Mouse (Mus musculus): ENCODE data around the gene Adcy5. TPM values are rescaled to one million over a fixed set of nuclear protein-coding genes. Genes with fewer than 3 reads are reported as not detected.

Gene Adcy5
- polyA plus RNA-seq, 1 experiment from 2014 or later: 9.0 TPM

DNA sequence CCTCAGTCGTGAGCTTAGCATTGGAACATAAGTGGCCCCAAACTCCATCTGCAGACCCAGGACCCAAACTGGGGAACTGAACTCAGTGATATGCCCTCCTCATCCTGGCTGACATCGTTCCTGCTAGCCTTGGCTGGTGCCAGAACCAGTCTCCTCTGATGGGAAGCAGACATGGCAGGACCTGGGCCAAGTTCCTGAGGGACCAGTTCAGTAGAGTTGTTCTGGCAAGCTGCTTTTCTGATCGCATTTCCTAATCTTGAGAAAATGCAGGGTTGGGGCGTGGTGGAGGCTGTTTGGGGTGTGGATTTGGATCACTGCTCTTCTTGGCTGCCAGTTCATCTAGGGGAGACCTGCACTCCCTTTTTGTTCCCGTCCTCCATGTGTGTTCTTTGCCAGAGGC is 143.1 kb downstream of the Adcy5 start:
- 87% methylated on average over 5 of the region's 5 CpGs for WGBS
- Histone ChIP-seq H3K4me2 (replicated peaks) (no peak overlapping the region), H3K9me3 (ENCODE audit: control insufficient read depth, low read length) (no peaks in the 10 kb centered on the region), H3K4me3 (replicated peaks; ENCODE audit: low read length) (no peak overlapping the region), H3K27me3 (ENCODE audit: control insufficient read depth, insufficient read depth, low read length) (no peaks in the 10 kb centered on the region), H3K27ac (no peak overlapping the region), H3K36me3 (replicated peaks; ENCODE audit: control insufficient read depth, insufficient read depth) (peaks cover 39% of the 10 kb centered on the region; the same call in 1 of the 2 replicates), H3K9ac (no peak overlapping the region), H3K4me1 (replicated peaks; ENCODE audit: control insufficient read depth, insufficient read depth, low read length) (no peaks in the 10 kb centered on the region)
- DNase-seq (ENCODE audit: low spot score) (no peak), ATAC-seq (ENCODE audit: low FRiP score) (no peak)

- Histone ChIP-seq H3K27ac (no peak overlapping the region), H3K36me3 (replicated peaks; ENCODE audit: control insufficient read depth, insufficient read depth) (peaks cover 50% of the 10 kb centered on the region), H3K4me3 (replicated peaks; ENCODE audit: low read length) (no peak overlapping the region), H3K4me2 (replicated peaks) (no peak overlapping the region), H3K4me1 (replicated peaks; ENCODE audit: control insufficient read depth, insufficient read depth, low read length) (no peaks in the 10 kb centered on the region), H3K9me3 (ENCODE audit: control insufficient read depth, low read length) (no peaks in the 10 kb centered on the region), H3K9ac (no peak overlapping the region), H3K27me3 (ENCODE audit: control insufficient read depth, insufficient read depth, low read length) (no peaks in the 10 kb centered on the region)
- no peak for DNase-seq (ENCODE audit: low spot score)
- no peak for ATAC-seq (ENCODE audit: low FRiP score)
- 93% methylated on average over 6 of the region's 6 CpGs for WGBS
Measured at GRCm38 (mm10) chr16:35300156-35300555, 145.5 kb downstream of the Adcy5 start.

- Histone ChIP-seq H3K4me2 (replicated peaks) (no peak overlapping the region), H3K36me3 (replicated peaks; ENCODE audit: control insufficient read depth, insufficient read depth) (peaks cover 51% of the 10 kb centered on the region), H3K9ac (no peak overlapping the region), H3K4me3 (replicated peaks; ENCODE audit: low read length) (no peak overlapping the region), H3K9me3 (ENCODE audit: control insufficient read depth, low read length) (no peaks in the 10 kb centered on the region), H3K27me3 (ENCODE audit: control insufficient read depth, insufficient read depth, low read length) (no peaks in the 10 kb centered on the region), H3K27ac (no peak overlapping the region), H3K4me1 (replicated peaks; ENCODE audit: control insufficient read depth, insufficient read depth, low read length) (no peaks in the 10 kb centered on the region)
- ATAC-seq (ENCODE audit: low FRiP score) (no peak), DNase-seq (ENCODE audit: low spot score) (no peak)
- 53% methylated on average over 7 of the region's 7 CpGs for WGBS
Measured at GRCm38 (mm10) chr16:35302441-35303280, 148.0 kb downstream of the Adcy5 start.

DNA sequence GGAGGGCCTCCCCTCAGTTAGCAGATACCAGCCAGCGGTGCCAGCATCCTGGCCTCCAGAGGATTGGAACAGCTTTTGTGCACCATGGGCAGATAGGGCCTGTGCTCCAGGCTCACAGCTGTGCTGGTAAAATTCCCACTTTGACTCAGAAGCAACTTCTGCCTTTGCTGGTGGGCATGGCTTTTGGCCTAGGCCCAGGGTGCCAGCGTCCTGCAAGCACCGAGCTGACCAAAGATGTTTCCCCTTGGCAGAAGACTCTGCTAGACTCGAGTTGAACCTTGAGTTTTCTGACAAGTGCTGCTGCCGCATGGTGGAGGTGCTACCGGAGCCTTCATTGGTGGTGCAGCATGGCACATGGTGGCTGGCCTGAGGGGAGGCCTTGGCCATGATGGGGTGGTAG is 149.0 kb downstream of the Adcy5 start:
- H3K36me3 ChIP-seq (replicated peaks; ENCODE audit: control insufficient read depth, insufficient read depth): peaks cover 47% of the 10 kb centered on the region
- no peak for DNase-seq (ENCODE audit: low spot score)
- no peaks in the 10 kb centered on the region for H3K9me3 ChIP-seq (ENCODE audit: control insufficient read depth, low read length)
- H3K27ac ChIP-seq: no peak overlapping the region
- H3K4me2 ChIP-seq (replicated peaks): no peak overlapping the region
- no peaks in the 10 kb centered on the region for H3K27me3 ChIP-seq (ENCODE audit: control insufficient read depth, insufficient read depth, low read length)
- no peak overlapping the region for H3K9ac ChIP-seq
- ATAC-seq (ENCODE audit: low FRiP score): no peak
- H3K4me3 ChIP-seq (replicated peaks; ENCODE audit: low read length): no peak overlapping the region
- 92% methylated on average over 6 of the region's 6 CpGs for WGBS
- H3K4me1 ChIP-seq (replicated peaks; ENCODE audit: control insufficient read depth, insufficient read depth, low read length): no peaks in the 10 kb centered on the region

DNA sequence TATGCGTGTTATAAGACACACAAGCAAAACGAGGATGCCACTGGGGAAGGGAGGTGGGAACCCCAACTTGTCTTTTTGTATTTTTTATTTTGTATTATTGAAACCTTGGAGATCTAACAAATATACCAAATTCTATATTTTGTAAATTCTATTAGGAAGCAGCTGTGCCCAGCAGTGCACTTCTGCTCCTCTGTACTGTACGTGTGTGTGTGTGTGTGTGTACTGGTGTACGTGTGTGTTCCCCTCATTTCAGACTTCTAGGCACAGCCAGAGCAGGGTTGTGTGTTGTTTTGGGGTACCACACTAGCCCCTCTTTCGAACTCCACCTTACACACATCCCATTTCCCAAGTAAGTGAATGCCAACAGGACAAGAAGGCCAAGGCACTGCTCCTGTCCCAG is 149.7 kb downstream of the Adcy5 start:
- peaks cover 42% of the 10 kb centered on the region for H3K36me3 ChIP-seq (replicated peaks; ENCODE audit: control insufficient read depth, insufficient read depth)
- no peak overlapping the region for H3K4me3 ChIP-seq (replicated peaks; ENCODE audit: low read length)
- no peaks in the 10 kb centered on the region for H3K4me1 ChIP-seq (replicated peaks; ENCODE audit: control insufficient read depth, insufficient read depth, low read length)
- 94% methylated on average over 5 of the region's 5 CpGs for WGBS
- ATAC-seq (ENCODE audit: low FRiP score): no peak
- H3K9me3 ChIP-seq (ENCODE audit: control insufficient read depth, low read length): no peaks in the 10 kb centered on the region
- no peak overlapping the region for H3K4me2 ChIP-seq (replicated peaks)
- DNase-seq (ENCODE audit: low spot score): no peak
- H3K9ac ChIP-seq: no peak overlapping the region
- no peaks in the 10 kb centered on the region for H3K27me3 ChIP-seq (ENCODE audit: control insufficient read depth, insufficient read depth, low read length)
- no peak overlapping the region for H3K27ac ChIP-seq

GRCm38 (mm10) chr16:35305226-35305625 is 150.5 kb downstream of the Adcy5 start:
- WGBS: 88% methylated on average over 7 of the region's 7 CpGs
- H3K27ac ChIP-seq: no peak overlapping the region

GRCm38 (mm10) chr16:35306631-35307030 is 152.0 kb downstream of the Adcy5 start:
- Histone ChIP-seq H3K4me2 (replicated peaks) (no peak overlapping the region), H3K9me3 (ENCODE audit: control insufficient read depth, low read length) (no peaks in the 10 kb centered on the region), H3K27ac (no peak overlapping the region), H3K27me3 (ENCODE audit: control insufficient read depth, insufficient read depth, low read length) (no peaks in the 10 kb centered on the region), H3K4me3 (replicated peaks; ENCODE audit: low read length) (no peak overlapping the region), H3K9ac (no peak overlapping the region), H3K4me1 (replicated peaks; ENCODE audit: control insufficient read depth, insufficient read depth, low read length) (no peaks in the 10 kb centered on the region), H3K36me3 (replicated peaks; ENCODE audit: control insufficient read depth, insufficient read depth) (peaks cover 35% of the 10 kb centered on the region)
- 90% methylated on average over 2 of the region's 2 CpGs for WGBS
- no peak for ATAC-seq (ENCODE audit: low FRiP score)
- DNase-seq (ENCODE audit: low spot score): no peak

More at GRCm38 (mm10) chr16:35305226-35305625, 150.5 kb downstream of the Adcy5 start:
- Histone ChIP-seq H3K4me2 (replicated peaks) (no peak overlapping the region), H3K4me1 (replicated peaks; ENCODE audit: control insufficient read depth, insufficient read depth, low read length) (no peaks in the 10 kb centered on the region), H3K9ac (no peak overlapping the region), H3K9me3 (ENCODE audit: control insufficient read depth, low read length) (no peaks in the 10 kb centered on the region), H3K4me3 (replicated peaks; ENCODE audit: low read length) (no peak overlapping the region), H3K27me3 (ENCODE audit: control insufficient read depth, insufficient read depth, low read length) (no peaks in the 10 kb centered on the region), H3K36me3 (replicated peaks; ENCODE audit: control insufficient read depth, insufficient read depth) (peaks cover 35% of the 10 kb centered on the region)
- DNase-seq (ENCODE audit: low spot score) (no peak), ATAC-seq (ENCODE audit: low FRiP score) (no peak)

GRCm38 (mm10) chr16:35307331-35307730 is 152.7 kb downstream of the Adcy5 start:
- no peak overlapping the region for H3K27ac ChIP-seq
- 94% methylated on average over 2 of the region's 2 CpGs for WGBS
- ATAC-seq (ENCODE audit: low FRiP score) (no peak), DNase-seq (ENCODE audit: low spot score) (no peak)
- peaks cover 29% of the 10 kb centered on the region for H3K36me3 ChIP-seq (replicated peaks; ENCODE audit: control insufficient read depth, insufficient read depth)
- H3K9ac ChIP-seq: no peak overlapping the region
- H3K9me3 ChIP-seq (ENCODE audit: control insufficient read depth, low read length): no peaks in the 10 kb centered on the region
- H3K4me1 ChIP-seq (replicated peaks; ENCODE audit: control insufficient read depth, insufficient read depth, low read length): no peaks in the 10 kb centered on the region
- no peaks in the 10 kb centered on the region for H3K27me3 ChIP-seq (ENCODE audit: control insufficient read depth, insufficient read depth, low read length)
- H3K4me3 ChIP-seq (replicated peaks; ENCODE audit: low read length): no peak overlapping the region
- no peak overlapping the region for H3K4me2 ChIP-seq (replicated peaks)

GRCm38 (mm10) chr16:35308016-35308415 is 153.3 kb downstream of the Adcy5 start:
- Histone ChIP-seq H3K4me3 (replicated peaks; ENCODE audit: low read length) (no peak overlapping the region), H3K9me3 (ENCODE audit: control insufficient read depth, low read length) (no peaks in the 10 kb centered on the region), H3K27me3 (ENCODE audit: control insufficient read depth, insufficient read depth, low read length) (no peaks in the 10 kb centered on the region), H3K27ac (no peak overlapping the region), H3K9ac (no peak overlapping the region), H3K36me3 (replicated peaks; ENCODE audit: control insufficient read depth, insufficient read depth) (peaks cover 23% of the 10 kb centered on the region), H3K4me1 (replicated peaks; ENCODE audit: control insufficient read depth, insufficient read depth, low read length) (no peaks in the 10 kb centered on the region), H3K4me2 (replicated peaks) (no peak overlapping the region)
- WGBS: 89% methylated on average over 6 of the region's 6 CpGs
- no peak for ATAC-seq (ENCODE audit: low FRiP score)
- no peak for DNase-seq (ENCODE audit: low spot score)
